ENCODE assay signal across 23 mouse cellular contexts in the genomic region with DNA sequence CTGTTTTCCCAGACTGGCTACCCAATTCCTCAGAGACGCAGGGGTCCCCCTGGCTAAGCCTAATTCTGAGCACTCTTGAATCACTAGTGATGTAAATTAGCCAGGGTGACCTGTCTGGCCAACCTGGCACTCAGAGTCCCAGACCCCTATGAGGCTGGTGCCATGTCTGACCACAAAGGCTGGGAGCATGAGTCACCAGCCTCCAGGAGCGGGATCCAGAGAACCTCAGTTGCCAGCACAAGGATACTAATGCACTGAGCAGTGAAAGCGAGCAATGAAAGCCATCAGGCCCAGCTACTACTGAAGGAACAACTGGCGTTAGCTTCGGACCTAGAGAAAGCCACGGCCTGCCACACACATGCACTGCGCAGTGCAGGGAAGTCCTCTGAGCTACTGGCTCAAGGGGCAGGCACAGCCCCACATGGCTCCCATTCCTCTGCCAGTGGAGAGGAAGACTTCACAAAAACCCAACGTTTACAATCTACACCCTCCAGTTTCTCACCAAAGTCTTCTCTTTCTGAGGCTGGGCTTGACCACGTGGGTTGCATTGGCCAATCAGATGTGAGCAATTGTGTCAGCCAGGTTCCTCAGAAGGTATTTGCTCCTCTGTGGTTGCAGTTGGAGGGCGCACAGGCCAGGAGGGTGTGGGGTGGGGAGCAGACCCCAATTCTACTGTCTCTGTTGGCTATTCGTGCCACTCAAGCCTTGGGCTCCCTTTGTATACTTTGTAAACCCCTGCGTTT.
DNase-seq lines count a peak whose midpoint lies in the region; ATAC-seq and TF ChIP-seq lines count a peak whose summit lies in the region.
"Had no signal": no experiment of that assay in that cellular context is flagged by ENCODE, and none has a peak within 500 bp of the region (broad histone marks: within the 10 kb centered on the region; RNA-seq: fewer than 3 reads in every experiment).

No protein-coding gene starts in this region.

- no peaks in the 10 kb centered on the region for H3K36me3 ChIP-seq in embryonic facial prominence, embryonic 12.5 days
- no peaks in the 10 kb centered on the region for H3K36me3 ChIP-seq in embryonic facial prominence, embryonic 10.5 days (replicated peaks)
- H3K36me3 ChIP-seq in ES-E14 (ENCODE audit: control insufficient read depth, insufficient read depth, low read length, poor library complexity, severe bottlenecking): no peaks in the 10 kb centered on the region
- H3K36me3 ChIP-seq: forebrain, embryonic 12.5 days; midbrain, embryonic 12.5 days had no signal

- no peak overlapping the region for H3K4me3 ChIP-seq in embryonic facial prominence, embryonic 12.5 days
- no peak overlapping the region for H3K4me3 ChIP-seq in embryonic facial prominence, embryonic 10.5 days
- H3K4me3 ChIP-seq in ES-E14 (ENCODE audit: insufficient read depth in 1 of 2, low read depth in 1 of 2, low read length in 2 of 2, poor library complexity in 1 of 2, severe bottlenecking in 1 of 2): peak overlapping the region; percentile 45 to 50
- H3K4me3 ChIP-seq: forebrain, embryonic 12.5 days; midbrain, embryonic 12.5 days; myocyte had no signal

- H3K27ac ChIP-seq in embryonic facial prominence, embryonic 12.5 days: 0 out of 2 replicates have a peak overlapping the region, but pooled peaks have one; percentile 11
- H3K27ac ChIP-seq in embryonic facial prominence, embryonic 10.5 days (replicated peaks): no peak overlapping the region
- peak overlapping the region; percentile 69 for H3K27ac ChIP-seq in ES-E14 (ENCODE audit: insufficient read depth, low read depth, low read length, poor library complexity, severe bottlenecking)
- H3K27ac ChIP-seq: forebrain, embryonic 12.5 days; midbrain, embryonic 12.5 days had no signal

- peaks cover 10% of the 10 kb centered on the region for H3K4me1 ChIP-seq in embryonic facial prominence, embryonic 12.5 days
- peaks cover 20% of the 10 kb centered on the region for H3K4me1 ChIP-seq in embryonic facial prominence, embryonic 10.5 days
- peaks cover 9 to 20% of the 10 kb centered on the region in 2 experiments for H3K4me1 ChIP-seq in ES-E14 (ENCODE audit: control insufficient read depth in 2 of 2, insufficient read depth in 2 of 2, low read length in 2 of 2, poor library complexity in 1 of 2)

- in situ Hi-C loops in ES-E14 (cut with MboI; ENCODE audit: low sequenced_read_pairs in 2 of 2, unreplicated experiment in 2 of 2): no loop called here

- no peaks in the 10 kb centered on the region for H3K9me3 ChIP-seq in embryonic facial prominence, embryonic 12.5 days
- H3K9me3 ChIP-seq in embryonic facial prominence, embryonic 10.5 days: peaks cover 4% of the 10 kb centered on the region; the same call in 1 of the 2 replicates
- H3K9me3 ChIP-seq in ES-E14 (ENCODE audit: control insufficient read depth, insufficient read depth, low read depth, low read length): no peaks in the 10 kb centered on the region

- ATAC-seq in embryonic facial prominence, embryonic 12.5 days (ENCODE audit: insufficient number of reproducible peaks, insufficient read depth, low FRiP score, low TSS enrichment): no peak
- 0 out of 2 replicates have a peak, but pooled peaks have one; percentile 32 for ATAC-seq in common myeloid progenitor, adult 5-6 weeks (replicated peaks; ENCODE audit: low read depth, poor library complexity, severe bottlenecking)

- no peak overlapping the region for H3K4me2 ChIP-seq in embryonic facial prominence, embryonic 12.5 days (replicated peaks)
- H3K4me2 ChIP-seq: forebrain, embryonic 12.5 days; liver, embryonic 11.5 days; lung, embryonic 14.5 days; midbrain, embryonic 12.5 days had no signal

- intact Hi-C loops in left cerebral cortex, postnatal 14 days (cut with DNase I): no loop called here

- no peak for DNase-seq in embryonic facial prominence, embryonic 10.5 days (ENCODE audit: low spot score)
- DNase-seq in 3134 (ENCODE audit: extremely low read depth, insufficient read length, low spot score) (peak; percentile 74), ES-E14 (ENCODE audit: low read depth, low spot score) (peak; percentile 65)
- no peak for DNase-seq in c-Kit-positive CD71-positive TER-119-positive erythroid progenitor cells, embryonic 14.5 days (ENCODE audit: low spot score)
- DNase-seq in left cerebral cortex, postnatal 14 days (ENCODE audit: low spot score in 2 of 2): no peak
- DNase-seq in left cerebral cortex, adult 18-20 months (ENCODE audit: low spot score in 2 of 2): no peak
- DNase-seq: adrenal gland, adult 8-10 months; B cell, adult 2 months; cerebellum, adult 11-12 months; cerebellum, postnatal 14 days; embryo, embryonic 11 days; gastrocnemius, postnatal 36 days; kidney, adult 18-20 months; kidney, postnatal 10 days; left cerebral cortex, postnatal 4 days; lung, embryonic 14.5 days; thymus, adult 2 months had no signal

- H3K27me3 ChIP-seq in embryonic facial prominence, embryonic 12.5 days: no peaks in the 10 kb centered on the region
- no peaks in the 10 kb centered on the region for H3K27me3 ChIP-seq in embryonic facial prominence, embryonic 10.5 days (replicated peaks; ENCODE audit: low read depth, poor library complexity, severe bottlenecking)

- 83% methylated on average over 12 of the region's 12 CpGs for WGBS in embryonic facial prominence, embryonic 12.5 days
- 84% methylated on average over 12 of the region's 12 CpGs for WGBS in embryonic facial prominence, embryonic 10.5 days

- H3K9ac ChIP-seq in embryonic facial prominence, embryonic 12.5 days: no peak overlapping the region
- H3K9ac ChIP-seq in ES-E14 (ENCODE audit: insufficient read depth, low read depth, low read length, poor library complexity, severe bottlenecking): peak overlapping the region; percentile 78; the same call in 1 of the 2 replicates
- H3K9ac ChIP-seq: forebrain, embryonic 12.5 days; lung, embryonic 14.5 days; midbrain, embryonic 12.5 days had no signal

TF ChIP-seq in ES-E14, 5 proteins besides CTCF, POLR2A, EP300 and RAD21:
- TF ChIP-seq ZC3H11A (IDR thresholded peaks at IDR 0.05; ENCODE audit: borderline replicate concordance, low read depth, low read length): no peak
- no peak for TF ChIP-seq HCFC1 (IDR thresholded peaks at IDR 0.05; ENCODE audit: borderline replicate concordance, insufficient read depth, low read length)
- TF ChIP-seq CHD2 (IDR thresholded peaks at IDR 0.05; ENCODE audit: low read depth, low read length): no peak; the same call in 1 of the 2 replicates
- no peak for TF ChIP-seq MAFK (IDR thresholded peaks at IDR 0.05; ENCODE audit: insufficient read depth, low read depth, low read length)
- TF ChIP-seq ZNF384 (IDR thresholded peaks at IDR 0.05; ENCODE audit: low read depth, low read length): no peak

Comparison
In these comparisons a context has a peak if more than half of its experiments do, and no peak if none do; other contexts are left out.
1. H3K4me3 ChIP-seq: peak in ES-E14 (2 of 2); none in embryonic facial prominence, embryonic 12.5 days (single experiment) and embryonic facial prominence, embryonic 10.5 days (single experiment).
2. DNase-seq: peak in 3134 (single experiment) and ES-E14 (single experiment); none in embryonic facial prominence, embryonic 10.5 days (single experiment), c-Kit-positive CD71-positive TER-119-positive erythroid progenitor cells, embryonic 14.5 days (single experiment), left cerebral cortex, postnatal 14 days (0 of 2) and left cerebral cortex, adult 18-20 months (0 of 2).